Mouse (Mus musculus) leukemia stem cell, adult 10-12 weeks (primary cell): ENCODE measurements around the gene Pcdh9. TPM values are rescaled to one million over a fixed set of nuclear protein-coding genes. Genes with fewer than 3 reads are reported as not detected.

Experiments
- polyA plus RNA-seq: library from polyadenylated mRNA; stranded (reverse); fragments of >175 nt; gene quantifications from 2 replicates; pipeline ENCODE4 v1.2.3, GENCODE M21; 2012; ENCODE audit warnings: low replicate concordance

Pcdh9 gene
- 0.17 TPM in 1 of 2 replicates, not detected in the other for polyA plus RNA-seq

GRCm38 (mm10) chr14:93890519-93891370 is at the start of gene Pcdh9:
TSS of gene Pcdh9 (minus strand) at chr14:93890679.

